ENCODE assay signal across 20 mouse cellular contexts in the genomic region with DNA sequence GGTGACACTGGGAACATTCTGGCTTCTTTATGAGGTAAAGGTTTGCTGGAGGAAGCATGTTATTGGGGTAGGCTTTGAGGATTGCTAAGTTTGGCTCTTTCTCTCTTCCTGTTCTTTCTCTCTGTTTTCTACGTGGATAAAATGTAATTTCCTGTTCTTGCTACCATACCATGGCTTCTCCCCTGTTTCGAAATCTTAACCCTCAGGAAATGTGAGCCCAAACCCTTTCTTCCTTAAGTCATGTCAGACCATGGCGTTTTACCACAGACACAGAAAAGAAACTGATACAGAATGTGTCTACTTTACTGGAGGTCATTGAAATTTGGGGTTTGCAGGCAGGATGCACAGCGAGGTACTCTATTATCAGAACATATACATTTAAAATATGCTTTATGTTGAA.
"Had no signal": no experiment of that assay in that cellular context is flagged by ENCODE, and none has a peak within 500 bp of the region (broad histone marks: within the 10 kb centered on the region; RNA-seq: fewer than 3 reads in every experiment).

No protein-coding gene starts in this region.

- H3K27ac ChIP-seq: midbrain, embryonic 10.5 days; midbrain, embryonic 12.5 days; neural tube, embryonic 13.5 days; neural tube, embryonic 15.5 days; stomach, embryonic 15.5 days; stomach, postnatal 0 days had no signal

- ATAC-seq: midbrain, embryonic 16.5 days had no signal

- H3K4me1 ChIP-seq: midbrain, embryonic 10.5 days; midbrain, embryonic 12.5 days; neural tube, embryonic 13.5 days; neural tube, embryonic 15.5 days; stomach, embryonic 15.5 days had no signal

- DNase-seq: lung, adult 18-20 months; lung, embryonic 14.5 days; lung, postnatal 10 days; lung, postnatal 4 days; midbrain, embryonic 14.5 days; retina, postnatal 1 day; right cerebral cortex, adult 18-20 months; right cerebral cortex, postnatal 25 days; right cerebral cortex, postnatal 4 days; thymus, adult 2 months; thymus, postnatal 25 days; thymus, postnatal 4 days had no signal

- H3K36me3 ChIP-seq: midbrain, embryonic 10.5 days; midbrain, embryonic 12.5 days; neural tube, embryonic 13.5 days; neural tube, embryonic 15.5 days; stomach, embryonic 15.5 days had no signal

- H3K27me3 ChIP-seq: midbrain, embryonic 12.5 days; neural tube, embryonic 13.5 days; neural tube, embryonic 15.5 days; stomach, embryonic 15.5 days had no signal

- H3K9me3 ChIP-seq: midbrain, embryonic 10.5 days; midbrain, embryonic 12.5 days; neural tube, embryonic 13.5 days; neural tube, embryonic 15.5 days; stomach, embryonic 15.5 days had no signal

- H3K4me3 ChIP-seq: midbrain, embryonic 10.5 days; midbrain, embryonic 12.5 days; myocyte; neural tube, embryonic 13.5 days; neural tube, embryonic 15.5 days; stomach, embryonic 15.5 days had no signal
